Mouse (Mus musculus) gastrocnemius, postnatal 25 days (tissue): Measurements from ENCODE around the gene Zfp526. TPM values are rescaled to one million over a fixed set of nuclear protein-coding genes. Genes with fewer than 3 reads are reported as not detected.
A peak's percentile ranks its signal among the peaks of the same experiment; 100 is the strongest.

Experiments used
- DNase-seq: peaks from one replicate; pipeline ENCODE4 v3.0.0; 2022
- total RNA-seq, 2 experiments: library from RNA; stranded (reverse); gene quantifications; 1 replicate in 1 of 2; 2 replicates in 1 of 2; pipeline ENCODE4 v1.2.3; 2021

Zfp526 gene
- total RNA-seq, 2 experiments from 2014 or later: 4.6 to 5.2 TPM

DNA sequence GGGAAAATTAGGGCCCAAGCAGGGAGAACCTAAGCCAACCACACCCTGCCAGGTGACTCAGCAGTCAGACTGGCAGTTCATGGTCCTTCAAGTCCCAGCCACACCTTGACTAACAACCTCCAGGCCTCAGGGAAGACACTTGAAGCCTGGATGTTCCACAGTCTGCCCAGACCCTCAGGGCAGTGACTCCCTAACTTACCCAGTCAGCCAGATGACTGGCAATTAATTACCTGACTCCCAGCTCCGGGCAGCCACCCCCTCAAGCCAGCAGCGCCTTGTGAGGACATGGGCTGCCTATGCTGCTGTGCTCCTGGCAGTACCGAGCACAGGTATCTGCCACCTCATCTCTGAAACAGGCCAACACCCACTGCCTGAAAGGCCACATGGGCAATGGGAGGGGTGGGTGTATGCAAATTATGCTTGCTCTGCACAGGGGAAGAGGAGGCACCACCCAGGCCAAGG is 12.0 kb upstream of the Zfp526 start:
- DNase-seq: no peak

DNA sequence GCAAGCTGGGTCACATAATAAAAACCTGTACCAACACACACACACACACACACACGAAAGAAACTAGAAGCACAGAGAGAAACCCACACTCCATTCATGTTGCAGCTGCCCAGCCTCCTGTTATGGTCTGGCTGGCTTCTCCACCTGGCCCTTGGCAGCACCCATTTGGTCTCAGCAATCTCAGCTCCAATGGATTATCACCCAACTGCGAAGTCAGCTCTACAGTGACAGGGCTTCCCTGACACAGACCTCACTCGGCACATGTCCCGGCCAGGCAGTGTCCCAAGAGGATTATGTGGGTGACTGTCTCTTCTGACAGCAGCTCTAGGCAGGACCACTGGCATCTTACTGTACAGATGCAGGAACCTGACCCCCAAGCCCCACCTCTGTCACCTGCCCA is 10.7 kb upstream of the Zfp526 start:
- DNase-seq: peak; percentile 83

DNA sequence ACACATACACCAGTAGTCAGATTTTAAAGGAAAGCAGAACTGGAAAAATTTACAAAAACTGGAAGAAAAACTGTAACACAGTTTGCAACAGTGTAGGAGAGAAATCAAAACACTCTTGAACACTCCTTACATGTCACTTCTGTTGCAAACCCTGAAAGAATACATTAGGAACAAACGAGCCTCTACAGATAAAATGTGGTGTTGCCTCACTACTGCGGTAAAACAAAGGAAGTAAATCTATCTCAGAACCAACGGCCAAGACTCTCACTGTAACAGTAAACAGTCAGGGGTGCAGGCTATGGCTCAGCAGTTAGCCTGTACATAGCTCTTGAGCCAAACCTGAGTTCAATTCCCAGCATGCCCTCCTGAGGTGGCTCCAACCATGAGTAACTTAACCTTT is 8.1 kb upstream of the Zfp526 start:
- no peak for DNase-seq

GRCm38 (mm10) chr7:25214172-25214571 is 7.1 kb upstream of the Zfp526 start:
- DNase-seq: no peak

- DNase-seq: no peak
Measured at GRCm38 (mm10) chr7:25217653-25218395, 3.4 kb upstream of the Zfp526 start.

DNA sequence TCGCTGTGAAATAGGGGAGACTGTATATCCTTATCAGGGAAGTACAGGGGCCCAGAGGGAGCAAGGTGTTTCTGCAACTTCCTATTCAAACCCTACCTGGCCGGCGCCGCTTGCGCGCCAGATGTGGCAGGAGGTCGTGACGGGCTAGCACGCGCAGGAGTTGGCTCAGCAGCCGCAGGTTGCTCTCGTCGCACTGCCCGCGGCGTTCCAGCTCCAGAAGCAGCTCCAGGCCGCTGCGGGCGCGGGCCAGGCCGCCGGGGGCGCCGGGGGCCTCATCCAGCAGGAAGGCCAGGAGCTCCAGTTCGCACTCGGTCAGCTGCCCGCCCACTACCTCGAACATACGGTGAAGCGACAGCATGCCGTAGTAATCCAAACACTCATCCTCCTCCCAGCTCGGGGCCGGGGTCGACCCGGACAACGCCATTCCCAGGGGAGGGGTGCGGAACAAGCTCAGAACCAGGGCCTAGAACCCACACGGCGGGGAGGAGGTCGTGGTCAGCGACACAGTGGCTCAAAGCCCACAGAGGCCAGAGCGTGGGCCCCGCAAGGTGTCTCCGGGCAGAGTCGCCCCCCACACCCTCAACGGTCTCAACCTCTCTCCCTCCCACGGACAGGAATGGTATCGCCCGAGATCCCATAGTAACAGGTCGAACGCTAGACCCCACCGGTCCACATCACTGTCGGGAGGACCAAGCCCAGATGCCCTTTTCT is 2.4 kb upstream of the Zfp526 start:
- DNase-seq: no peak

- DNase-seq: no peak
Measured at GRCm38 (mm10) chr7:25219416-25219750, 1.8 kb upstream of the Zfp526 start.

- DNase-seq: peak; percentile 94
Measured at GRCm38 (mm10) chr7:25219756-25220456, 1.3 kb upstream of the Zfp526 start.

- DNase-seq: no peak
Measured at GRCm38 (mm10) chr7:25220457-25221101, 646 bp upstream of the Zfp526 start, which contains the start of gene Dedd2. Dedd2 (minus strand) TSS chr7:25220615.

GRCm38 (mm10) chr7:25222275-25222967 is 1.2 kb downstream of the Zfp526 start:
- no peak for DNase-seq

DNA sequence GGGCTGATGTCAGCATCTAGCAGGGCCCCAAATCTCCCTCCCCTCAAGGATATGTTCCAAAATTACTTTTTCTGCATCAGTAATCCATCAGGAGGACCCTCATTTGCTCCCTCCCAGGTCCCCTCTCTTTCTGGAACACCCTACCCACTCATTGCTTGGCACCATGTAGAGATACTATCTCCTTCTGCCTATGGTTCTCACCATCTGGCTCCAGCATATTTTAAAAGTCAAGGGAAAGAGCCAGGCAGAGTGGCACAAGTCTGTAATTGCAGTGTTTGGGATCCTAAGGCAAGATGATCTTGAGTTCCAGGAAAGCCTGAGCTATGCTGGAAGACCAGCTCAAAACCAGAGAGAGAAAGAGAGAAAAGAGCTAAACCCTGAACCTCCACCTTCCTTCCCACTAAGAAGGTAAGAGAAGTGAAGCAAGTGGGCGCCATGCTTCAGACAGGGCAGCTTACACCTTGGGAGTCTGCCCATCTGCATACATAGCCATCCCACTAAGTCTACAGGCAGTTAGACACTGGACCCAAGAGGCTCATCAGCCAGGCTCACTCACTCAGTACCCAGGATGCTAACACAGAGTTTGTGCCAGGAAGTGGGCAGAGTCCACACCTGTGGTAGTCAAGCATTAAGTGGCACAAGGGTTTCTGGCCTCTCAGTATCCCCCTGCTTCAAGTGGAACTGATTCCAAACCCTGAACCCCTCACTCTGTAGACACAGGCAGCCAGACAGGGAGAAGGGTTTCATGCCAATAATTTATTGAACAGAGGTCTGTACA is 6.5 kb downstream of the Zfp526 start:
- no peak for DNase-seq

DNA sequence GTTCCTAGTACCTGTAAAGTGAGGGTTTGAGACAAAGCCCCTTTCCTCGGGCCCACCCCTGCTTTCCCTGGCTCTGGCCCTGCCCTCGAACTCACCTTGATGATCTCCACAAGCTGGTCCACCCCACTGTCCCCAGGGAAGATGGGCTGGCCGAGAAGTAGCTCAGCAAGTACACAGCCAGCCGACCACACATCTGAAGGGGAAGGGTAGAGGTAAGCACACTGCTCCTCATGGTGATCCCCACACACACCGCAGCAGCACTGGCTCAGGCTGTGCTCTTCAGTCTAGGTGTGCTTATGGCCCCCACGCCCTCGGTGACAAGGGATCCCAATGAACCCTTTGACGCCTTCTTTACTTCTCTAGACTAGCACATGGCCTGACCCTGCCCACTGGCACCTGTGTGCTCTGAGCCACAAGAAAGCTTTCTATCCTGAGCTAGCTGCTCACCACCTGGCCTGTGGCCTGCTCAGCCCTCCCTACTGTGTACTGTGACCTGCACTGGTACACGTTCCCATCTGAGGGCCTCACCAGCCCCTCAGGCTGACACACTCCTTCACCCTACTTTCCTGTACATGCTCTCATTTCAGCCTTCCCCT is 9.6 kb downstream of the Zfp526 start:
- no peak for DNase-seq

DNA sequence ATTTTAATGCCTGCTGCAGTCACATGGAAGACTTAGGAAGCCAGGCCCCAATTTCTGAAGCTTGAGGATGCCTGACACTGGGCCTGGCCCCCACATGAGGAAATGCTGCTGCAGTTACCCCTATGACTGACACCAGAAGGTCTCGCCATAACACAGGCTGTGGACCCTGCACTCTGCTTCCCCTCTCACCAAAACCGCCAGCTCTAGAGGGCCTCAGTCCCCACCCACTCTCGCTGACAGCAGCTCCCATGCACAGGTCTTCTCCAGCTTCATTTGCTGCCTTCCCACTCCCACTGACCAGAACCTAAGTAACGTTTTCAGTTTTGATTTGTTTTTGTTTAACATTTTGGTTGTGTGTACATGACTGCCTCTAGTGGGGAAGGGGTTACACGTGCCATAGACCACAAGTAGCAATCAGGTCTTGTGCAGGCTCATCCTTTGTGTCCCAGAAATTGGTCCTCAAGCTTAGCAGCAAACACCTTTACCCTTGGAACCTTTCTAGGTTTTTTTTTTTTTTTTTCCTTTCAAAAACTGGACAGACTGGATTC is 10.9 kb downstream of the Zfp526 start:
- DNase-seq: no peak

- DNase-seq: no peak
Measured at GRCm38 (mm10) chr7:25233061-25233460, 11.8 kb downstream of the Zfp526 start.

- DNase-seq: no peak
Measured at GRCm38 (mm10) chr7:25235526-25235925, 14.3 kb downstream of the Zfp526 start.

GRCm38 (mm10) chr7:25237249-25238014 is 16.2 kb downstream of the Zfp526 start, which contains the start of gene Gsk3a:
Gsk3a (minus strand) TSS chr7:25237851.
- DNase-seq: peak; percentile 98

GRCm38 (mm10) chr7:25238015-25238706 is 16.9 kb downstream of the Zfp526 start:
- DNase-seq: peak; percentile 93

GRCm38 (mm10) chr7:25238829-25239623 is 17.8 kb downstream of the Zfp526 start:
- peak; percentile 83 for DNase-seq
